Mouse (Mus musculus): ENCODE results near the gene Vps4a. TPM values are rescaled to one million over a fixed set of nuclear protein-coding genes. Genes with fewer than 3 reads are reported as not detected.
"Not testable (repeated sequence)": the region's sequence is repeated elsewhere in the genome, so short reads cannot be mapped to it uniquely, and the experiment has no call there.

Gene Vps4a
- total RNA-seq (2021): 10 to 100 TPM; 48.1 to 50.4 TPM
- long read RNA-seq, experiment 1, transcript Vps4a-201 (11 exons, 2,178 nt): major isoform, 59 of 62 reads
- long read RNA-seq, experiment 1, partial matches to known transcripts: 1 of 62 reads
- long read RNA-seq, experiment 1, other reads (novel, unspliced or antisense): 2 of 62 reads
- long read RNA-seq, experiment 2, transcript Vps4a-201 (11 exons, 2,178 nt): major isoform, 72 of 80 reads
- long read RNA-seq, experiment 2, partial matches to known transcripts: 4 of 80 reads
- long read RNA-seq, experiment 2, other reads (novel, unspliced or antisense): 4 of 80 reads

DNA sequence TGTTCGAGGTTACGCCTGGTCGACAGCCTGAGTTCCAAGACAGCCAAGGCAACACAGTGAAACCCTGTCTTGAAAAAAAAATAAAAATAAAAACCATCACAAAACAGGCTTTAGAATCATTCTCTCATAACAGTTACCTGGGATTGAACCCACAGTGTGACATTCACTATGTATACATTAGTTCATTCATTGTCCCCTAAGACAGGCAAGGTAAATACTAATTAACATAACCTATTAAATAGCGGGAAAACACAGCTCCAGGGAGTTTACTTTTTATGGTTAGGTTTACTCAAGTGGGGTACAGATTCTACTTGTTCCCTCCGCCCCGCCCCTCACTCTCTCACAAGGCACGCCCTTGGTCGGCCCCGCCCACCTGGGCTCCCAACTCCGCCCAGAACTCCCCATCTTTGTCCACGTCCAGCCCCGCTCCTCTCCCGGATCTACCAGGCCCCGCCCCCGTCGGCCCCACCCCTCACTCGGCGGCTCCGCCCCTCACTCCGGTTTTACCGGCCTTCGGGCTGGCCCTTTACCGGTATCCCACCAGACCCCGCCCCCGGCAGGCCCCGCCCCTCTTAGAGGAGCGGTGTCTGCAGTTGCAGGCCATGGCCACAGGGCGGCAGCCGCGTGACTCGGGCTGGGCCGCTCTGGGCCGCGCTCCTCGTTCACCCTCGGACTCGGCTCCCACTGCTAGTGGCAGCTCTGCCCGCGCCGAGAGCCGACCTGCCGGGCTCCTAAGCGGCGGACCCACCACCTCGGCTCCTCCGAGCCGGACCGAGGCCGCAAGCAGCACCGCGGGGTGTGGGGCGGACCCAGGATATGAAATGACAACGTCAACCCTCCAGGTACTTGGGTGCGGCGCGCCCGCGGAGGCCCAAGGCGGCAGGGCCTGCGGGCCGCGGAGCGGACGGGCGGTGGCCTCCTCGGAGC is at the start of gene Vps4a:
Vps4a (plus strand) TSS at position 573 of the 927 bp plus-strand sequence.
- DNase-seq: peak; percentile 98

DNA sequence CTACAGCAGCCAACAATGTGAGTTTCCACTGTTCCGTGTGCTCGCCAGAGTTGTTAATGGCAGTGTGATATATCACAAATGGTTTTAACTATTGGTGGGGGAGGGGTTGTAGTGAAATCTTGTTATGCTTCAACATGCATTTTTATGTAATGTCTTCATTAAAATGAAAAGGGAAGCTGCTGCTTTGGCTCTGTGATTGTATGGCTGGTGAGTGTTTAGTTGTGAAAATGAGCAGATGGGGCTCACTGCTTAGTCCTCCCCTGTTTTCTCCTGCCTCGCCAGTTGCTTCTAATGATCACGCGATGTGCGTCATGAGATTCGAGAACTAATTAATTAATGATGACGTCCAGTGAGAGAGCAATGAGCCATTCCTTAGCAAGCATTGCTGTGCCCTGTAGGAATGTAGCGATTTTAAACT is 45.6 kb upstream of the Vps4a start:
- no peak for DNase-seq

DNA sequence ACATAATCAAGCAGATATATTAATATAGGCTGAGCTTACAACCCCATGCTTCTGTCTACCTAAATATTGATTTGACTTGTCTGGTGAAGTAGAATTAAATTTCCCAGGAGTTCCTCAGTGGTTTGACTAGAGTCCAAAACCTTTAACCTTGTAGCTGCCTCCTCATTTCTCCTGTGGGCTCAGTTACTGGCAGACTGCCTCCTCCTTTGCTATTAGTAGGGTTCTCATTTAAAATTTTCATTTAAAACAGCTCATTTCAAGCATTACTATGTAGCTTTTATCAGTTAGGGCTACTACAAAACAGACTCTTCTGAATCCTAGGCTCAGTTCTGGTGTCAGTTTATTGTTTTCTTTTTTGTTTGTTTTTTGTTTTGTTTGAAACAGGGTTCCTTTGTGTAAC is 45.1 kb upstream of the Vps4a start:
- no peak for DNase-seq

DNA sequence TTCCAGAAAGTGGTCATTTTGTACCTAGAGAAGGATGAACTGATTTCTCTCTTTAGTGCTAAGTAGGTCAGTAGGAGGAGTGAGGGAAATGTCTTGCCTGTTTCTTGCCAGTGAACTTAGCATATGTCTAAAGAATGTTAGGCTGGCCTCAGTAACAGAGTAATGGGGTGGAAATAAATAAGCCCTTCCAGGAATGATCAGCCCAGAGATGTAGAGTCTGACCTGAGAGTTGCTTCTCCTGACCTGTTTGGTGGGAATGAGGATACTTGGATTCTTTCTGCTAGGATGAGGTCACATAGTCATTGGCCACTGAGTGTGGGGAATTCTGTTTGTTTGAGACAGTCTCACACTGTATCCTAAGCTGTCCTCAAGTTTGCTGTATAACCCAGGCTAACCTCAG is 43.5 kb upstream of the Vps4a start:
- DNase-seq: no peak

- no peak for DNase-seq
These were observed 39.6 kb upstream of the Vps4a start for GRCm38 (mm10) chr8:106991393-106991792.

DNA sequence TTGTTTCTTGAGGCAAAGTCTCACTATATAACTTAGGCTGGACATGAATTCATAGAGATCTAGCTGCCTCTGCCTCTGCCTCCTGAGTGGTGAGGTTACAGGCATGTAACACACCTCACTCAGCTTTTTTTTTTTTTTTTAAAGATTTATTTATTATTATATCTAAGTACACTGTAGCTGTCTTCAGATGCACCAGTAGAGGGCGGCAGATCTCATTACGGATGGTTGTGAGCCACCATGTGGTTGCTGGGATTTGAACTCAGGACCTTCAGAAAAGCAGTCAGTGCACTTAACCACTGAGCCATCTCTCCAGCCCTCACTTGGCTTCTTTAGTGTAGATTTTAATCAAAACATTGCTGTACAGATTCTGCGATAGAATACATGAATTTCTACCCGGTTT is 34.7 kb upstream of the Vps4a start:
- not testable (repeated sequence) for DNase-seq

DNA sequence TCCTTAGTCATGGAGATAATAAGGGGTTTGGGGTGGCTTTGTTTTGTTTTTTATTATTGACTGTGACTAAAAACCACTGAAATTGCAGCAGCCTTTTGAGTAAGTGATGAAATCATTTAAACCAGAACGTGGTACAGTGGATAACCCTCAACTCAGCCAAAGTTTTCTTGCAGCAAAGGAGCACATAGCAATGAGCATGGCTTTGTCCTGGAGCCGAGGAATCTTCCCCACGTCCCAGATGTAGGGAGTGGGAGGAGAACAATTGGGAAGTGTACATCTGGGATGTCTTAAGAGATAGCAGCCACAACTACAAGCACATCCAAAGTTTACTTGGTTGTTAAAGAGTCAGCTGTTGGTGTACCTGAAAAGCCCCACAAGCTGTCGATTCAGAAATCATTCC is 33.6 kb upstream of the Vps4a start:
- DNase-seq: no peak

- DNase-seq: peak; percentile 48
These were observed 32.0 kb upstream of the Vps4a start for GRCm38 (mm10) chr8:106999068-106999467.

DNA sequence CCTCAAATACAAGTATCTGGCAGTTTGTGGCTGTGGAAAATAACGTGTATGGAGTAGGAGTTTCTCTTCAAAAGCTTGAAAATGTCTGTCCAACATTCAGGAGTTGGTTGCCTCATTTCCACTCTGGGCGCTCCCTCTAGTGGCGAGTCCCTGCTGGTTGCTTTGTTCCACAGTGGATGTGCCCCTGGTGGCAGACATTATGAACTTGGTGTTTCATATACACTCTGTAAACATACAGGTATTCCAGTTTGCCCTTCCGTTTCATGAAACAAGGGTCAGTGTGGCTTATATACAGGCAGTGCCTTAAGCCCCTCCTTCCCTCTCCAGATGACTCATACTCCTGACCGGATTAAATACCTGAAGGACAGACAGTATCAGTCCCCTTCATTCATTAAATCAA is 28.5 kb upstream of the Vps4a start:
- DNase-seq: peak; percentile 94

DNA sequence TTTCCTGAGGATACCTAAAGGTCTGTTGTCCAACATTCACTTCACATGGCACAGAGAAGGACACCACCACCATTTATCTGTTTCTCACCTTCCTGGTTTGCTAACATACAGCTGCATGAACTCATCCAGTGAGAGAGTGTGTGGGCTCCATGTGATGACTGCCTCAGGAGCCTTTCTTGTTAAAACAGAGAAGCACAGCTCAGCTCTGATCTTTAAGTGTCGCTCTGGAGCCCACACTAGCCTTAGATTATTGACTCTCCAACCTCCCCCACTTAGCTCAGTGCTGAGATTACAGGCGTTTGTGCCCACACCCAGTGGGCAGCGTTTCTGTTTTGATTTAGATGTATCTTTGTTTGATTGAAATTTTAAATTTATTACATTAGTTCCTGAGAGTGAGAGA is 23.2 kb upstream of the Vps4a start:
- no peak for DNase-seq

GRCm38 (mm10) chr8:107012666-107013065 is 18.4 kb upstream of the Vps4a start:
- DNase-seq: no peak

DNA sequence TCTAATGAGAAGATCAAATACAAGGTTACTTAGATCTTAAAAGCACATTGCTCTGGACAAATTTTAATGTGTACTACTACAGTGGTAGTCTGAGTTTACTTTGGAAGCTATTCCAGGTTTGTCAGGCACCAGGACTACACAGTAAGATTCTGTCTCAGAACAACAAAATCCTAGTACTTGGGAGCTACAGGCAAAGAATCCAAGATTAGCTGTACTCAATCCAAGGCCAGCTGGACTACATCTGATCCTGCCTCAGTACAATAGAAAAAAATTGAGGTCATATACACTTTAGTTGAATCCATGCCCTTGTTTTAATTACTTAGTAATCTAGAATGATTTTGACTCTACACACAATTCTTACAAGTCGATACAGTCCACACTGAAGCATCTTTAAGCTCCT is 16.1 kb upstream of the Vps4a start:
- DNase-seq: no peak

DNA sequence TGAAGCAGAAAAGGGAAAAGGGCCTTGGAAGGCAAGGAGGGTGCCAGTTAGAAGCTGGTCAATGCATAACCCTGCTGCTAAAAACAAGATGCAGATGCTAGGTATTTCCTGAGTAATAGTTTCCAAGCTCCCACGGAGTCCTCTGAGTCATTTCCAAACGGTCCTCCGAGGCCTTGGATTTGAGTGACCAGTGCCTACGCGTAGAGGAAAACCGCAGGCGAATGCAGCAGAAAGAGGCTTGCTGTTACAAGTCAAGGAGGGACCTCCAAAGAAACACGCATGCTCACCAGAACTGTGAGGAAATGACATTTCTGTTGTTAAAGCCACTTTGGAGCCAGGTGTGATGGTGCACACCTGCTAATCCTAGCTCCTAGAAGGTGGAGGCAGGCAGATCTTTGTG is 7.5 kb upstream of the Vps4a start:
- no peak for DNase-seq

GRCm38 (mm10) chr8:107029310-107029709 is 1.7 kb upstream of the Vps4a start:
- DNase-seq: no peak

DNA sequence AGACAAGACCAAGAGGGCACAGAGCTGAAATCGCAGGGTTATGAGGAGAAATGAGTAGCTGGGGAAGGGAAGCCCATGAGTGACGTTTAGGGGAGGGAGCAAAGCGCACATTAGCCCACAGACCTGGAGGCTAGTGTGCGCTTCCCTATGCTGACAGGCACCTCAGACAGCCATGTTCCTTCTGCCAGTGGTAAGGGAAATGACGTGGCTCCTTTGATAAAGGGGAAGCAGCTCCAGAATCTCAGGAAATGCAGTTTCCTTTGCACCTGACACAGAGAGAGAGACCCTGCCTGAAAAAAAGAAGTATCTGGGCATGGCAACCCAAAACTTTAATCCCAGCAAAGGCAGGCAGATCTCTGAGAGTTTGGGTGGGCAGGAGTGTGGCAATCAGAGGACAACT is 964 bp upstream of the Vps4a start:
- no peak for DNase-seq

GRCm38 (mm10) chr8:107031577-107032090 is 612 bp downstream of the Vps4a start:
- no peak for DNase-seq

GRCm38 (mm10) chr8:107033609-107034008 is 2.6 kb downstream of the Vps4a start:
- not testable (repeated sequence) for DNase-seq

DNA sequence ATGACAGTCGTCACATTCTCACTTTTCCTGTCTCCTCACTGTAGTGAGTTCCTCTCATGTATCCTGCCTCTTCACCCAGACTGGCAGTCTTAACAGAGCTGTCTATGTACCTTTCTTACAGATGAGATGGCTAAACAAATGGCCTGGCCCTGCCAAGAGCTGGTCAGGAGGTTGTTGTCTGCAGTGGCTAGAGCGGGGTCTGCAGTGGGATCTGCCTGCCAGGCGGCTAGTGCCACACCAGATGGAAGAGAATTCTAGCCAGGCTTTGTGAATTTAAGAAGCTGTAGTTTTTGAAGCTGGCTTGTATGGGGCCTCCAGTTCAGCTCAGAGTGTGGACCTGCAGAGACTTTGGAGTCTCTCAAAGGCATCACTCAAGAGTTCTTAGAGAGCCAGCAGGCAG is 4.6 kb downstream of the Vps4a start:
- DNase-seq: no peak

GRCm38 (mm10) chr8:107036626-107037025 is 5.6 kb downstream of the Vps4a start:
- DNase-seq: no peak

DNA sequence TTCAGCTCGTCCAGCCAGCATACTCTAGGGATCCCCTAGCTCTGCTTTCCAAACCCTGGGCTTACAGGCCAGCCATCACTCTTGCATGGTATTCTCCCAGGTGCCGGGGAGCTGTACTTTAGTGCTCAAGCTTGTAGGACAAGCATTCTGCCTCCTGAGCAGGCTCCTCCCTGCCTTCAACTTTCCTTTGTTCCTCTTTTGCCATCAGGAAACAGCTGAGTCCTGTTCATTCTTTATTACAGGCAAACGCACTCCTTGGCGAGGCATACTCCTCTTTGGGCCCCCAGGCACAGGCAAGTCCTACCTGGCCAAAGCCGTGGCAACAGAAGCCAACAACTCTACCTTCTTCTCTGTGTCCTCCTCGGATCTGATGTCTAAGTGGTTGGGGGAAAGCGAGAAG is 9.6 kb downstream of the Vps4a start:
- DNase-seq: no peak

- DNase-seq: no peak
These were observed 14.5 kb downstream of the Vps4a start for GRCm38 (mm10) chr8:107045478-107045877.

- no peak for DNase-seq
These were observed 16.0 kb downstream of the Vps4a start for GRCm38 (mm10) chr8:107046976-107047375.

All from gastrocnemius, postnatal 10 days (tissue).